Mouse (Mus musculus): ENCODE results near the gene Ereg. TPM values are rescaled to one million over a fixed set of nuclear protein-coding genes. Genes with fewer than 3 reads are reported as not detected.

Gene Ereg
- polyA plus RNA-seq, 1 experiment from 2014 or later = not detected

GRCm38 (mm10) chr5:91074026-91074425, 396 bp upstream of the Ereg start:
- peak overlapping the region; percentile 55 for H3K4me3 ChIP-seq
- DNase-seq (ENCODE audit: low spot score) = no peak
- peaks cover 8% of the 10 kb centered on the region for H3K4me1 ChIP-seq
- H3K36me3 ChIP-seq (replicated peaks) = no peaks in the 10 kb centered on the region
- peaks cover 33% of the 10 kb centered on the region for H3K27me3 ChIP-seq (replicated peaks; ENCODE audit: low read depth, poor library complexity, severe bottlenecking)
- H3K27ac ChIP-seq (replicated peaks) = no peak overlapping the region
- WGBS = 43% methylated on average over 8 of the region's 8 CpGs
- H3K9me3 ChIP-seq = no peaks in the 10 kb centered on the region

- H3K4me1 ChIP-seq = peaks cover 8% of the 10 kb centered on the region
- H3K36me3 ChIP-seq (replicated peaks) = no peaks in the 10 kb centered on the region
- peak overlapping the region; percentile 55 for H3K4me3 ChIP-seq
- H3K9me3 ChIP-seq = no peaks in the 10 kb centered on the region
- no peak overlapping the region for H3K27ac ChIP-seq (replicated peaks)
- 69% methylated on average over 1 of the region's 1 CpGs for WGBS
- DNase-seq (ENCODE audit: low spot score) = no peak
- H3K27me3 ChIP-seq (replicated peaks; ENCODE audit: low read depth, poor library complexity, severe bottlenecking) = peaks cover 33% of the 10 kb centered on the region
Measured at GRCm38 (mm10) chr5:91075021-91075420, 599 bp downstream of the Ereg start.

- Histone ChIP-seq H3K27me3 (replicated peaks; ENCODE audit: low read depth, poor library complexity, severe bottlenecking) (no peaks in the 10 kb centered on the region), H3K36me3 (replicated peaks) (no peaks in the 10 kb centered on the region), H3K27ac (replicated peaks) (no peak overlapping the region), H3K9me3 (no peaks in the 10 kb centered on the region), H3K4me1 (no peaks in the 10 kb centered on the region), H3K4me3 (no peak overlapping the region)
- DNase-seq (ENCODE audit: low spot score) = no peak
- 82% methylated on average over 5 of the region's 5 CpGs for WGBS
Measured at GRCm38 (mm10) chr5:91083016-91083415, 8.6 kb downstream of the Ereg start.

GRCm38 (mm10) chr5:91085291-91085690, 10.9 kb downstream of the Ereg start:
- H3K27ac ChIP-seq (replicated peaks) = no peak overlapping the region

GRCm38 (mm10) chr5:91090301-91090700, 15.9 kb downstream of the Ereg start:
- no peak for DNase-seq (ENCODE audit: low spot score)
- Histone ChIP-seq H3K4me3 (no peak overlapping the region), H3K4me1 (no peaks in the 10 kb centered on the region), H3K36me3 (replicated peaks) (no peaks in the 10 kb centered on the region), H3K27ac (replicated peaks) (no peak overlapping the region), H3K27me3 (replicated peaks; ENCODE audit: low read depth, poor library complexity, severe bottlenecking) (no peaks in the 10 kb centered on the region), H3K9me3 (no peaks in the 10 kb centered on the region)
- 89% methylated on average over 3 of the region's 3 CpGs for WGBS

More at GRCm38 (mm10) chr5:91085291-91085690, 10.9 kb downstream of the Ereg start:
- WGBS = 85% methylated on average over 5 of the region's 5 CpGs
- H3K4me3 ChIP-seq = no peak overlapping the region
- no peaks in the 10 kb centered on the region for H3K36me3 ChIP-seq (replicated peaks)
- H3K9me3 ChIP-seq = no peaks in the 10 kb centered on the region
- no peak for DNase-seq (ENCODE audit: low spot score)
- no peaks in the 10 kb centered on the region for H3K4me1 ChIP-seq
- no peaks in the 10 kb centered on the region for H3K27me3 ChIP-seq (replicated peaks; ENCODE audit: low read depth, poor library complexity, severe bottlenecking)

GRCm38 (mm10) chr5:91097911-91098614, 23.6 kb downstream of the Ereg start:
- Histone ChIP-seq H3K4me3 (no peak overlapping the region), H3K36me3 (replicated peaks) (no peaks in the 10 kb centered on the region), H3K27ac (replicated peaks) (no peak overlapping the region), H3K9me3 (no peaks in the 10 kb centered on the region), H3K27me3 (replicated peaks; ENCODE audit: low read depth, poor library complexity, severe bottlenecking) (no peaks in the 10 kb centered on the region), H3K4me1 (no peaks in the 10 kb centered on the region)
- WGBS = 90% methylated on average over 10 of the region's 10 CpGs
- DNase-seq (ENCODE audit: low spot score) = no peak

- Histone ChIP-seq H3K4me3 (no peak overlapping the region), H3K27ac (replicated peaks) (no peak overlapping the region), H3K27me3 (replicated peaks; ENCODE audit: low read depth, poor library complexity, severe bottlenecking) (no peaks in the 10 kb centered on the region), H3K9me3 (no peaks in the 10 kb centered on the region), H3K4me1 (no peaks in the 10 kb centered on the region), H3K36me3 (replicated peaks) (no peaks in the 10 kb centered on the region)
- DNase-seq (ENCODE audit: low spot score) = no peak
- WGBS = 93% methylated on average over 5 of the region's 5 CpGs
Measured at GRCm38 (mm10) chr5:91101742-91102141, 27.3 kb downstream of the Ereg start.

- H3K4me3 ChIP-seq = no peak overlapping the region
Measured at GRCm38 (mm10) chr5:91103943-91104665, 29.7 kb downstream of the Ereg start.

GRCm38 (mm10) chr5:91106248-91106647, 31.8 kb downstream of the Ereg start:
- DNase-seq (ENCODE audit: low spot score) = no peak
- Histone ChIP-seq H3K27ac (replicated peaks) (no peak overlapping the region), H3K36me3 (replicated peaks) (no peaks in the 10 kb centered on the region), H3K4me3 (no peak overlapping the region), H3K4me1 (no peaks in the 10 kb centered on the region), H3K9me3 (no peaks in the 10 kb centered on the region), H3K27me3 (replicated peaks; ENCODE audit: low read depth, poor library complexity, severe bottlenecking) (no peaks in the 10 kb centered on the region)
- 87% methylated on average over 5 of the region's 5 CpGs for WGBS

More at GRCm38 (mm10) chr5:91103943-91104665, 29.7 kb downstream of the Ereg start:
- no peaks in the 10 kb centered on the region for H3K36me3 ChIP-seq (replicated peaks)
- no peaks in the 10 kb centered on the region for H3K27me3 ChIP-seq (replicated peaks; ENCODE audit: low read depth, poor library complexity, severe bottlenecking)
- no peak overlapping the region for H3K27ac ChIP-seq (replicated peaks)
- H3K4me1 ChIP-seq = no peaks in the 10 kb centered on the region
- WGBS = 82% methylated on average over 7 of the region's 7 CpGs
- DNase-seq (ENCODE audit: low spot score) = no peak
- H3K9me3 ChIP-seq = no peaks in the 10 kb centered on the region

- H3K36me3 ChIP-seq (replicated peaks) = no peaks in the 10 kb centered on the region
- H3K9me3 ChIP-seq = no peaks in the 10 kb centered on the region
- H3K27me3 ChIP-seq (replicated peaks; ENCODE audit: low read depth, poor library complexity, severe bottlenecking) = no peaks in the 10 kb centered on the region
- no peak for DNase-seq (ENCODE audit: low spot score)
- no peak overlapping the region for H3K27ac ChIP-seq (replicated peaks)
- WGBS = 88% methylated on average over 6 of the region's 6 CpGs
- no peak overlapping the region for H3K4me3 ChIP-seq
- no peaks in the 10 kb centered on the region for H3K4me1 ChIP-seq
Measured at GRCm38 (mm10) chr5:91110023-91110670, 35.7 kb downstream of the Ereg start.

GRCm38 (mm10) chr5:91111019-91111418, 36.6 kb downstream of the Ereg start:
- no peak overlapping the region for H3K4me3 ChIP-seq
- H3K4me1 ChIP-seq = no peaks in the 10 kb centered on the region
- no peaks in the 10 kb centered on the region for H3K9me3 ChIP-seq
- no peak overlapping the region for H3K27ac ChIP-seq (replicated peaks)
- no peak for DNase-seq (ENCODE audit: low spot score)
- H3K36me3 ChIP-seq (replicated peaks) = no peaks in the 10 kb centered on the region
- H3K27me3 ChIP-seq (replicated peaks; ENCODE audit: low read depth, poor library complexity, severe bottlenecking) = no peaks in the 10 kb centered on the region
- WGBS = 91% methylated on average over 8 of the region's 8 CpGs

GRCm38 (mm10) chr5:91113967-91114366, 39.5 kb downstream of the Ereg start:
- Histone ChIP-seq H3K9me3 (no peaks in the 10 kb centered on the region), H3K4me1 (no peaks in the 10 kb centered on the region), H3K27me3 (replicated peaks; ENCODE audit: low read depth, poor library complexity, severe bottlenecking) (no peaks in the 10 kb centered on the region), H3K4me3 (no peak overlapping the region), H3K27ac (replicated peaks) (no peak overlapping the region), H3K36me3 (replicated peaks) (no peaks in the 10 kb centered on the region)
- DNase-seq (ENCODE audit: low spot score) = no peak
- 87% methylated on average over 2 of the region's 2 CpGs for WGBS

GRCm38 (mm10) chr5:91114574-91114973, 40.2 kb downstream of the Ereg start:
- Histone ChIP-seq H3K9me3 (no peaks in the 10 kb centered on the region), H3K27ac (replicated peaks) (no peak overlapping the region), H3K36me3 (replicated peaks) (no peaks in the 10 kb centered on the region), H3K4me3 (no peak overlapping the region), H3K4me1 (no peaks in the 10 kb centered on the region), H3K27me3 (replicated peaks; ENCODE audit: low read depth, poor library complexity, severe bottlenecking) (no peaks in the 10 kb centered on the region)
- DNase-seq (ENCODE audit: low spot score) = no peak
- 82% methylated on average over 1 of the region's 1 CpGs for WGBS
